Mouse (Mus musculus) spleen, adult 2 months (tissue): Measurements from ENCODE around the gene Slc47a2.

Experiments
- CTCF ChIP-seq: fragments of 200-500 bp; IDR thresholded peaks from 2 replicates; pipeline ENCODE4 v1.5.1; 2011; ENCODE audit warnings: mild to moderate bottlenecking, inconsistent platforms; ENCODE audit not compliant: insufficient read depth, insufficient read length, insufficient replicate concordance; ENCODE audit errors: extremely low read depth
- POLR2A ChIP-seq: fragments of 200-500 bp; IDR thresholded peaks from 2 replicates; pipeline ENCODE4 v1.6.1; 2011; ENCODE audit warnings: low read depth, low read length, inconsistent platforms

- TF ChIP-seq CTCF, result no peak
- TF ChIP-seq POLR2A, result no peak
These were observed 59.1 kb downstream of the Slc47a2 start for GRCm38 (mm10) chr11:61283414-61284049.
